Mouse (Mus musculus): Measurements from ENCODE around the gene Gabpb2.
A peak's percentile ranks its signal among the peaks of the same experiment; 100 is the strongest.
"Not testable (repeated sequence)": the region's sequence is repeated elsewhere in the genome, so short reads cannot be mapped to it uniquely, and the experiment has no call there.

Gabpb2 gene

DNA sequence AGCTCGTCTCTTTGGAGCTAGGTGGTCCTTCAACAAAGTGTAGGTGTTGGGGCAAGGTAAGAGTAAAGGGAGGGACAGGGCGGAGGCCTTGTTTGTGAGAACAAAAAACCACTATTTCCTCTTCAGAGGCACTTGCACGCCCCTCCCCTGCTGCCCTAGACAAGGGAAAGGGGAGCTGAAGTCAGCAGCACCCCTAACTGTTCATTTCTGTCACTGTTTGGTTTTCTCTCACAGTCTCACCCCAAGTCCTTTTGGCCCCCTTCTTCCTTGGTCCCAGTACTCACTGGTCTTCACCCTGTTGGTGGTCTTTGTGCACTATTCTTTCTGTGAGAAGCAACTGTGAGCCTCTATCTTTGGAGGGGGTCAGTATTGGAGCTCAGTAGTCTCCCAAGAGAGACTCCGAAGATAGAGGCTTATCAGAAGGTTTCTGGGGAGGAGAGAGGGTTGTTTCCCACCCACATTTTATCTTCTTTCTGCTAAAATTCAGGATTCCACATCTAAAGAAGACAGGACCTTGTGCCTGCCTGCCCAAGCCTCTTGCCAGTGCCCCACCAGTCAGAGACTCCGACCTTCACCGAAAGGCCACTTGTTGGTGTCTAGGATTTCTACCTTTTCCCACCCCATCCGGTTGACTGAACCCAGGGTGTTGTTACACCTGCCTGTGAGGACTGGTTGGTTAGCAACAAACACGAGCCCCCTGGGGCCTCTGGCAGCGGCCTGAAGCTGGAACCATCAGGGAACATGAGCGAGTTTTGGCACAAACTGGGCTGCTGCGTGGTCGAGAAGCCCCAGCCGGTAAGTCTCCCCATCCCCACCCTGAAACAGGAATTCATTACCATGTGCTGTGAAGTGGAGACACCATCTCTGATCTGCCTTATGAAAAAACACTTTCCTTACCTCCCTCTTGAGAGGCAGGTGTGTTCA, 13.8 kb upstream of the Gabpb2 start, which contains the start of gene Mllt11:
Mllt11 (minus strand) TSS at position 874 of the 924 bp plus-strand sequence.
- DNase-seq: peak; percentile 43

GRCm38 (mm10) chr3:95230495-95231297, 13.0 kb upstream of the Gabpb2 start:
- DNase-seq: no peak

DNA sequence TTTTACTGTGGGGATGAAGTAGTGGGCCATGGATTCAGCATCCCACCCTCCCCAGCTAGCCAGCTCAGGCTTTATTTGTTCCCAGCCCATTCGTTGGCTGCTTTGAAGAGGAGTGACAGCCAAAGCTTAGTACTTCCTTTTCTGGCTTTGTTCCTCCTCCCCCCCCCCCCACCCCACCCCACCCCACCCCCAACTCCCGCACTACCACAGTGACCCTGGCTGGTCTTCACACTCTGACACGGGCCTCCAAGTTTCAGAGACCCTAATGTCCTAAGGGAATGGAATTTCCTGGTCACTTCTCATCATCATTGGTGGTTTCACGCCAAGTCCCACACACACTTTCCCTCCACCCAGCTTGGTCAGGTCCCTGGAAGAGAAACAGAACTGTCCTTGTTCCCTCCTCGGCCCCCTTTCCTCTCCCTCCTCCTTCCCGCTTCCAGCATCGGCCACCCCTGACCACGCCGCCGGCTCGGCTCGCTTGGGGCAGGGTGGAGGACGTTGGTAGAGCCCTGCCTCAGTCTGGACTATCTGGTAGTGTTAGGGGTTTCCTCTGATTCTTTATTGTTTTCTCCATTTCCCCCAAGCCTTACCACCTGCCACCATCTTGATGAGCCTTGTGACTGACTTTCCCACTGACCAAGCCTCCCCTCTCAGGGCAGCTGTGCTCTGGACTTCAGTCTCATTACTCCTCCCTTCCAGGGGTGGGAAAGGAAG, 12.2 kb upstream of the Gabpb2 start:
- DNase-seq: peak; percentile 52

- peak; percentile 65 for DNase-seq
Observed at GRCm38 (mm10) chr3:95228894-95229780, 11.4 kb upstream of the Gabpb2 start.

DNA sequence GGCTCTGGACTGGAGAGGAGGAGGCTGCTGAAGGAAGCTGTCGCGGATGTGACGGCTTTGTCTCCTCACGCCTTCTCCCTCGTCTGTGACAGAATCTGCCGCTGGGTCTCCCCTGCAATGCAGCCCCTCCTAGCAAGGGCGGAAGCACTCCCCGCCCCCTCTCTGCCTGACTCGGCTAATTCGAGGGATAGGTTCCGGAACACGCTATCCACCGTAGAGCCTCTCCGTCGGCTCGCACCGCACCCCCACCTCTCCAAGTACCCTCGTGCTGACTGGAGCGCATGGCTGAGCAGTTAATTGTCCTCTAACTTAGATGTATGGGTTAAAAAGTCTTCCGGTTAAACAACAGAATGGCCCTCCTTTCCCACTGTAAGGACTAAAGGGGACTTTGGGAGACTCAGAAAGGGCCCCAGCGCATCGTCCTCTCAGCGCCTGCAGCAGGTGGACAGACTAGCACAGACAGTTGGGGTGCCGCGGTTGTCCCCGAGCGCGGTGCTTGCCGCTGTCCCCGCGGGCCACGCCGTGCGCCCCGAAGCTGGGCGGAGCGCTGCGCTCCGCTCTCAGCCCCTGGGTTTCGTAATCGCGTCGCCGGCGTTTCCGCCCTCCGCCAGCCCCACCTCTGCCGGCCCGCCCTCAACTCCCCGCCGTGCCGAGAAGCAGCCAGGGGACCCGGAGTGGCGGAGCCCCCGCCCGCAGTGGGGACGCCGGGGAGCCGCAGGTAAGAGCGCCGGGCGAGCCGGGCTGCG, 10.6 kb upstream of the Gabpb2 start, which contains the start of gene Cdc42se1:
Cdc42se1 (plus strand) TSS at position 585 of the 746 bp plus-strand sequence.
- peak; percentile 90 for DNase-seq

DNA sequence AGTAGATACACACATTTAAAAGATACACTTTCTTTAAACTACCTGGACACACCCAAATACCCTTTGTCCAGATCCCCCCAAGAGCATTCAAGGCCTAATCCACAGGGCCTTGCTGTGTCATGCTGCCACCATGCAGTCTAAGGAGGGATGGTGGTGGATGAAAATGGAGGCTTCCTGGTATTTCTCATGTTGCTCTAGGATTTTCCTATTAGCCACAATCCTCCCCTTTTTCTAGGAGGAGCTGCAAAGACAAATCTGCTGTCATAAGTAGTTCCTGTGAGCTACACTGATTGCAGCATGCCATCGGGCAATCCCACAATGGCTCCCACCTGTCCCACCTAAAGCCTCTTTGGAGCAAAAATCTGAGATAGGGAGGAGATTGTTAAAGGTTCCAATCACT, 9.5 kb upstream of the Gabpb2 start:
- no peak for DNase-seq

DNA sequence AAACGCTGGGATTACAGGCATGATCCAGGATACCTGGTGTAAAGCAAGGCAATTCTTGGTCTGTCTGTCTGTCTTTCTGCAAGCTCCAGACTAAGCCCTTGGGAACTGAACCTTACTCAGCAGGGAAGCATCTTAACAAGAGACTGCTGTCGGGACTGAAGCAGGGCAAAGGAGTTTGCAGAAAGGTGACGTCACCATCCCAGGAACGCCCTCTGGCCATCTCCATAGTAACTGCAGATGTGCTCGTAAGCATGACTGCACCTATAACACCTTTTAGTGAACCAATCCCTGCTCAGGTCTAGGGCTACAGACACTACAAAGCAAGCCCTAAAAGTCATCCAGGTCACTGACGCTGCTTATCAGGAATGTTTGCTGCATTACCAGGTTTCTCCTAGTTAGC, 6.6 kb upstream of the Gabpb2 start:
- no peak for DNase-seq

DNA sequence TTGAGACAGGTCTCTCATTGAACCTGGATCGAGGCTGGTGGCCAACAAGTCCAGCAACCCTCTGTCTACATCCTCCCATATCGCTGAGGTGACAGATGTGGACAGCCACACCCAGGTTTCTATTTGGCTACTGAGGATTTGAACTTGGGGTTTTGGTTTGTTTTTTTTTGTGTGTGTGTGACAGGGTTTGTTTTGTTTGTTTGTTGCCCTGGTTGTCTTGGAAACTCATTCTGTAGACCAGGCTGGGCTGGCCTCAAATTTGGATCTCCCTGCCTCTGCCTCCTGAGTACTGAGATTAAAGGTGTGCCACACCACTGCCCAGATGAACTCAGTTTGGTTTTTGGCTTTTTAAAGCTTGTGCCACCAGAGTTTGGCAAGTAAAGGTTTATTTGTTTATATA, 5.3 kb upstream of the Gabpb2 start:
- no peak for DNase-seq

DNA sequence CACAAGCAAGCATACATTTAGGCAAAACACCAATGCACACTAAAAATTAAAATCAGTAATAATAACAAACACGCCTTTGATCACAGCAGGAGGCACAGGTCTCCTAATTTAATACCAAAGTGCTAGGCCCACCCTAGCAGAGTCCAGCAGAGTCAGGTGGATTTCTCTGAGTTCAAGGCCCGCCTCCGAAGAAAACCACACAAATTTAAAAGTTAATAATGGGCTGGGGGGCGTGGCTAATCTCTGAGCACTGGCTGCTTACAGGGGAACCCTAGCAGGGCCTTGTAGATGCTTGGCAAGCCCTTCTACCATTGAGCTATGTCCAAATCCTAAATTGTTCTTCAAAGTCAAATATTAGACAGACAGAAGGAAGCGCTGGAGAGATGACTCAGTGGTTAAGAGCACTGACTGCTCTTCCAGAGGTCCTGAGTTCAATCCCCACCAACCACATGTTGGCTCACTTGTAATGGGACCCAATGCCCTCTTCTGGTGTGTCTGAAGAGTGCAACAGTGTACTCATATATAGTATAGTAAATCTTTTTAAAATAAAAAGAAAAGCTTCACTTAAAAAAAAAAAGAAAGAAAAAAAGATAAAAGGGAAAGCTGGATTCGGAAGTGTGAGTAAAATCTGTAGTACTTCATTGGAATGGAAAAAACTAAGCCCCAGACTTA, 886 bp upstream of the Gabpb2 start:
- DNase-seq: no peak

- DNase-seq: no peak
Observed at GRCm38 (mm10) chr3:95216655-95217254, 961 bp downstream of the Gabpb2 start.

DNA sequence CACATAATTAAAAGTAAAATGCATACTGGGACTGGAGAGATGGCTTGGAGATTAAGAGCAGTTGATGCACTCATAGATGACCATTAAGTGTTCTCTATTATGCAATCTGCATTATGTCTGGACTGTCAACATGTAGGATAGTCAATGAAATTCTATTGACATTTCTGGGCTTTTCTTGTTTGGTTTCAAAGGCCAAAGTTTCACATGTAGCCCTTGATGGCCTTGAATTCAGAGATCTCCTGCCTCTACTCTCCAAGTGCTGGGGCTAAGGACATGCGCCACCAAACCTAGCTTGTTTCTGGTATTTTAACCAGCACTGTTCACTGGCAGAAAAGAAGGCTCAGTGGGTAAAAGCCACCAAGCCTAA, 4.1 kb downstream of the Gabpb2 start:
- no peak for DNase-seq

DNA sequence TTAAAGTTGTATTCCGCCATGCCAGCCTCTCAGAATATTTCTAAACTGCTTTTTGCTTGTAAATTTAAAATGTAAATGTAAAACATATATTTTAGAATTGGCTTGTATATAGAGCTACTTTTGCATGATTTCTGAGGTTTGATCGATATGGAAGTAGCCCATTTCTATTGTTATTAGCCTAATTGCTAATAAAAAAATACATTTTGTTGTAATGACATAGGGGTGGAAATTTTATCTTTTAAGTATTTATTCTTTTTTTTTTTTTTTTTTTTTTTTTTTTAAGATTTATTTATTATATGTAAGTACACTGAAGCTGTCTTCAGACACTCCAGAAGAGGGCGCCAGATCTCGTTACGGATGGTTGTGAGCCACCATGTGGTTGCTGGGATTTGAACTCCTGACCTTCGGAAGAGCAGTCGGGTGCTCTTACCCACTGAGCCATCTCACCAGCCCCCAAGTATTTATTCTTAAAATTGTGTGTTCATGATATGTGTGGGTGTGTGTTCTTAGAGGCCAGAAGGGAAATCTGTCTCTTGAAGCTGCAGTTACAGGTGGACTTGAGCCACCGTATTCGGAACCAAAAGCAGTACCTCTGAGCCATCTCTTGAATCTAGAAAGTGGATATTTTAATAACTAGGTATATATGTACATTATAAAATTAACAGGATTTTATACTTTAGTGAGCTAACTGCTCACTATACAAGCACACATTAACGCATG, 4.7 kb downstream of the Gabpb2 start:
- not testable (repeated sequence) for DNase-seq

- no peak for DNase-seq
Observed at GRCm38 (mm10) chr3:95210585-95210984, 7.1 kb downstream of the Gabpb2 start.

GRCm38 (mm10) chr3:95208286-95208685, 9.4 kb downstream of the Gabpb2 start:
- no peak for DNase-seq

GRCm38 (mm10) chr3:95203880-95204279, 13.8 kb downstream of the Gabpb2 start:
- DNase-seq: no peak

- DNase-seq: no peak
Observed at GRCm38 (mm10) chr3:95200562-95200961, 17.2 kb downstream of the Gabpb2 start.

DNA sequence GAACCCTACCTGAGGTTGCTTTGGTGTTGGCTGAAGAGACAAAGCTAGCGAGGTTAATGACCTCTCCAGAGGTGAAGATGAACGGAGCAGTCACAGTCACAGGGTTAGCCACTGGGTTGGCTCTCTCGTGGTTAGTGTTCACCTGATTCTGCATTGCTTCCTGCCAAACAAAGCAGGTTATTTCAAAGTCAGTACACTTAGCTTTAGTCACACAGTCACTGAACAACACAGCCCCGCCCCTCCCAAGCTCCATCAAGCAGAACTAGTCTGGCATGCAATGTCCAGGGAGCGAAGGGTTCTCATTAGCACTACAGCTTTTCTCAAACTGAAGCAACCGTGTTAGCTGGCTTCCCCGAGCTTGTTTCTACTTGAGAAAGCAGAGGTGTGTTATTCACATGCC, 17.6 kb downstream of the Gabpb2 start:
- DNase-seq: no peak

GRCm38 (mm10) chr3:95199101-95199500, 18.6 kb downstream of the Gabpb2 start:
- DNase-seq: no peak

GRCm38 (mm10) chr3:95195772-95196171, 21.9 kb downstream of the Gabpb2 start:
- DNase-seq: no peak

DNA sequence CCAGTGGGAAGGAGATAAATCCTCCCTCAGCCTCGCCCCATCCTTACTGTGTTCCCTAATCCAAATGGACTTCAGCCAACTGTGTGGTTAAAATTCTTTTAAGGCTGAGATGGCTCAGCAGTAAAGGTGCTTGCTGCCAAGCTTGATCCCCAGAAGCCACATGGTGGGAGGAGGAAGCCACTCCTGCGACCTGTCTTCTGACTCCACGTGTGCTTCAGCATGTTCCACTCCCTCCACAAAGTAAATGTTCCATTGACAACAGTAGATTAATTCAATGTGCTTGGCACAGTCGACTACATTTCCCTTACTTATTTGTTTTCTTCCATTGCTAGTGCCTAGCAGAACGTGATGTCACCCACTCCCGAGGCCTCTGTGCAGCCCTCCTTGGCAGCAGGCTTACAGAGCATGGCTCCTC, 23.0 kb downstream of the Gabpb2 start:
- no peak for DNase-seq

Data from lung, postnatal 14 days (tissue).